Comparison of ENCODE assay signal across 21 mouse cellular contexts in the genomic region with DNA sequence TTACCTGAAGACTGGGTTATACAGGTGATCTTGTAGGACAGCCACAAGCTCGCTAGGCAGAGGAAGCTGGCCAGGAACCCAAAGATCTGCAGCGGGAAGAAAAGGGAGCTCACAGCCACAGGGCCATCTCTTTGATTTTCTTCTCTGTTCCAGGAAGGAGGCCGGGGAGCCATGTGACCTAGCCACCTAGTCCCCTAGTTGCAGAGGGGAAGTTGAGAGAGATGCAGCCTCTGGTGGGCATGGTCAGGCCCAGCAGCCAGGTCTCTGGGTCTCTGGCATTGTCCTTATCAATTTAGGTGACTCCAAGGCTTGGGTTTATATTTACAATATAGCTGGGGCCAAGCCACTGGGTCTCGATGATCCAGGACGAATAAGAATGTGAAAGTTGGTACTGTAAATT. TPM values are rescaled to one million over a fixed set of nuclear protein-coding genes. Genes with fewer than 3 reads are reported as not detected.
A peak's percentile ranks its signal among the peaks of the same experiment; 100 is the strongest.
DNase-seq lines count a peak whose midpoint lies in the region; TF ChIP-seq lines count a peak whose summit lies in the region.
"Had no signal": no experiment of that assay in that cellular context is flagged by ENCODE, and none has a peak within 500 bp of the region (broad histone marks: within the 10 kb centered on the region; RNA-seq: fewer than 3 reads in every experiment).

No protein-coding gene starts in this region.

- no peak for TF ChIP-seq POLR2A in spleen, adult 2 months (IDR thresholded peaks at IDR 0.05; ENCODE audit: low read depth, low read length)
- TF ChIP-seq POLR2A in bone marrow macrophage, adult 2 months (IDR thresholded peaks at IDR 0.05; ENCODE audit: borderline replicate concordance, low read depth, low read length), result no peak
- TF ChIP-seq POLR2A in small intestine, adult 2 months (IDR thresholded peaks at IDR 0.05; ENCODE audit: low read depth, low read length), result no peak

- WGBS in spleen, adult 2 months, result 57% methylated on average over 5 of the region's 5 CpGs
- 40% methylated on average over 5 of the region's 5 CpGs for WGBS in macrophage (ENCODE audit: missing documents)
- WGBS in small intestine, adult 2 months, result 75% methylated on average over 5 of the region's 5 CpGs

- H3K27me3 ChIP-seq in spleen, adult 2 months (ENCODE audit: control insufficient read depth, insufficient read depth, low read length), result no peaks in the 10 kb centered on the region
- H3K27me3 ChIP-seq in small intestine, adult 2 months (ENCODE audit: control insufficient read depth, insufficient read depth, low read length), result no peaks in the 10 kb centered on the region
- H3K27me3 ChIP-seq: forebrain, embryonic 13.5 days; heart, embryonic 15.5 days had no signal

- H3K27ac ChIP-seq in spleen, adult 2 months (ENCODE audit: insufficient read depth, low read length), result peak overlapping the region; percentile 75
- peak overlapping the region; percentile 76 for H3K27ac ChIP-seq in bone marrow macrophage, adult 2 months (ENCODE audit: insufficient read depth, low read depth, low read length)
- H3K27ac ChIP-seq in macrophage, result peak overlapping the region; percentile 69
- H3K27ac ChIP-seq in small intestine, adult 2 months (ENCODE audit: insufficient read depth, low read depth, low read length), result 0 out of 2 replicates have a peak overlapping the region, but pooled peaks have one; percentile 7
- H3K27ac ChIP-seq: embryonic facial prominence, embryonic 10.5 days; forebrain, embryonic 13.5 days; gastrocnemius, adult 2 months; heart, adult 2 months; heart, embryonic 15.5 days; hindbrain, embryonic 10.5 days; hindbrain, embryonic 14.5 days had no signal

- no peak for TF ChIP-seq CTCF in spleen, adult 2 months (IDR thresholded peaks at IDR 0.05; ENCODE audit: extremely low read depth, insufficient read depth, insufficient read length, insufficient replicate concordance)
- no peak for TF ChIP-seq CTCF in bone marrow macrophage, adult 2 months (IDR thresholded peaks at IDR 0.05; ENCODE audit: low read depth, low read length)
- no peak for TF ChIP-seq CTCF in small intestine, adult 2 months (IDR thresholded peaks at IDR 0.05; ENCODE audit: extremely low read depth, insufficient read length, insufficient replicate concordance, low read depth, low read length)

- H3K4me1 ChIP-seq in spleen, adult 2 months (ENCODE audit: control insufficient read depth, insufficient read depth, insufficient read length), result peaks cover 13% of the 10 kb centered on the region; the same call in 1 of the 2 replicates
- peaks cover 22% of the 10 kb centered on the region for H3K4me1 ChIP-seq in bone marrow macrophage, adult 2 months (ENCODE audit: control insufficient read depth, insufficient read depth, low read length)
- H3K4me1 ChIP-seq in small intestine, adult 2 months (ENCODE audit: control insufficient read depth, insufficient read depth, insufficient read length, low read length), result peaks cover 5% of the 10 kb centered on the region
- H3K4me1 ChIP-seq: heart, embryonic 15.5 days; hindbrain, embryonic 10.5 days had no signal

- H3K36me3 ChIP-seq in spleen, adult 2 months (ENCODE audit: control insufficient read depth, insufficient read depth, low read length), result peaks cover 28% of the 10 kb centered on the region
- H3K36me3 ChIP-seq in macrophage (ENCODE audit: inconsistent target), result peaks cover 41% of the 10 kb centered on the region
- H3K36me3 ChIP-seq in small intestine, adult 2 months (ENCODE audit: control insufficient read depth, insufficient read depth, low read length), result peaks cover 3% of the 10 kb centered on the region; the same call in 1 of the 2 replicates

- peaks cover 60% of the 10 kb centered on the region; the same call in 1 of the 2 replicates for H3K79me2 ChIP-seq in macrophage (ENCODE audit: inconsistent target)

- H3K4me3 ChIP-seq in spleen, adult 2 months (ENCODE audit: extremely low read depth, insufficient read depth, insufficient read length), result no peak overlapping the region
- no peak overlapping the region for H3K4me3 ChIP-seq in bone marrow macrophage, adult 2 months (ENCODE audit: insufficient read depth, low read length)
- H3K4me3 ChIP-seq in macrophage (ENCODE audit: inconsistent target), result no peak overlapping the region
- H3K4me3 ChIP-seq in small intestine, adult 2 months (ENCODE audit: low read depth, low read length), result no peak overlapping the region
- H3K4me3 ChIP-seq: embryonic facial prominence, embryonic 10.5 days; forebrain, embryonic 13.5 days; gastrocnemius, adult 2 months; heart, adult 2 months; heart, embryonic 15.5 days; hindbrain, embryonic 10.5 days had no signal

- no peak for DNase-seq in spleen, adult 2 months (ENCODE audit: low read depth in 1 of 2, low spot score in 2 of 2)
- DNase-seq in spleen, postnatal 10 days (ENCODE audit: low spot score in 2 of 2), result no peak
- no peak for DNase-seq in gastrocnemius, adult 8-10 months (ENCODE audit: low spot score in 2 of 2)
- no peak for DNase-seq in right cerebral cortex, postnatal 36 days (ENCODE audit: low spot score in 2 of 2)
- no peak for DNase-seq in adrenal gland, postnatal 36 days
- DNase-seq: adrenal gland, adult 8-10 months; B cell, adult 2 months; cerebellum, adult 18-20 months; cerebellum, adult 9-11 months; cerebellum, postnatal 36 days; gastrocnemius, adult 2 months; heart, adult 2 months; heart, postnatal 14 days had no signal

RNA-seq across cellular contexts. Expression of a gene that starts 22.9 kb away (rescaled TPM):
- 237 and 317 TPM in 2 replicates for polyA plus RNA-seq in spleen, adult 2 months (2012; rRNA removed)
- polyA plus RNA-seq in bone marrow macrophage, adult 2 months (2012; ENCODE audit: insufficient read depth, insufficient read length, missing spikeins), result 184 and 192 TPM in 2 replicates
- total RNA-seq in macrophage (2018; cell fraction: chromatin; rRNA removed), result 10 to 100 TPM; 17.7 to 97.1 (median 67.8) TPM
- 100 to 1,000 TPM in 9 of 26 experiments, 10 to 100 TPM in 17; 58.3 to 114 (median 93.6) TPM for total RNA-seq in macrophage (2018; cell fraction: cytosol; rRNA removed)
- 100 to 1,000 TPM in 1 of 26 experiments, 10 to 100 TPM in 25; 36.9 to 101 (median 68.6) TPM for total RNA-seq in macrophage (2018; cell fraction: nucleus; rRNA removed)
- 47.8 to 121 TPM (median 101 TPM) in 3 replicates for polyA plus RNA-seq in macrophage (2018)
- polyA plus RNA-seq in small intestine, adult 2 months (2012; rRNA removed), result 70.4 and 97.3 TPM in 2 replicates
- total RNA-seq in gastrocnemius, adult 8-10 months (2022), result 1 to 10 TPM; 4.6 to 6.3 (median 5.3) TPM
- 10 to 100 TPM; 29.2 to 39.2 TPM for total RNA-seq in adrenal gland, postnatal 36 days (2021)

RNA-seq across cellular contexts. Expression of a gene that starts 27.9 kb away (rescaled TPM):
- polyA plus RNA-seq in spleen, adult 2 months (2012; rRNA removed), result 36.7 and 38.5 TPM in 2 replicates
- 95.2 and 96.3 TPM in 2 replicates for polyA plus RNA-seq in bone marrow macrophage, adult 2 months (2012; ENCODE audit: insufficient read depth, insufficient read length, missing spikeins)
- total RNA-seq in macrophage (2018; cell fraction: chromatin; rRNA removed), result 10 to 100 TPM in 25 of 26 experiments, 1 to 10 TPM in 1; 9.5 to 94.2 (median 29.7) TPM
- 100 to 1,000 TPM in 12 of 26 experiments, 10 to 100 TPM in 14; 60.7 to 138 (median 99.6) TPM for total RNA-seq in macrophage (2018; cell fraction: cytosol; rRNA removed)
- 100 to 1,000 TPM in 10 of 26 experiments, 10 to 100 TPM in 16; 54.2 to 141 (median 94.4) TPM for total RNA-seq in macrophage (2018; cell fraction: nucleus; rRNA removed)
- 61.4 to 121 TPM (median 79.5 TPM) in 3 replicates for polyA plus RNA-seq in macrophage (2018)
- 26.6 and 46.1 TPM in 2 replicates for polyA plus RNA-seq in small intestine, adult 2 months (2012; rRNA removed)
- total RNA-seq in gastrocnemius, adult 8-10 months (2022), result 1 to 10 TPM; 4.1 to 5.2 (median 4.5) TPM
- total RNA-seq in adrenal gland, postnatal 36 days (2021), result 100 to 1,000 TPM in 1 of 2 experiments, 10 to 100 TPM in 1; 71.3 to 102 TPM

Comparison
In these comparisons a context has a peak if more than half of its experiments do, and no peak if none do; other contexts are left out.
1. H3K27ac ChIP-seq: peak in every context shown above with its lines; median percentile 76 in bone marrow macrophage, adult 2 months; 75 in spleen, adult 2 months; 69 in macrophage; 7 in small intestine, adult 2 months.